Mouse (Mus musculus): ENCODE data around the gene Hivep2. TPM values are rescaled to one million over a fixed set of nuclear protein-coding genes. Genes with fewer than 3 reads are reported as not detected.

Hivep2 gene
- polyA plus RNA-seq, 1 experiment from 2014 or later = 4.6 TPM

- Histone ChIP-seq H3K27me3 (ENCODE audit: insufficient read depth, low read length) (no peaks in the 10 kb centered on the region), H3K4me1 (ENCODE audit: insufficient read depth, low read length) (no peaks in the 10 kb centered on the region), H3K4me2 (replicated peaks; ENCODE audit: low read depth, low read length) (no peak overlapping the region), H3K27ac (ENCODE audit: low read length) (no peak overlapping the region), H3K9ac (replicated peaks; ENCODE audit: low read length) (no peak overlapping the region), H3K36me3 (ENCODE audit: insufficient read depth, low read length) (peaks cover 29% of the 10 kb centered on the region), H3K4me3 (ENCODE audit: low read length) (no peak overlapping the region), H3K9me3 (ENCODE audit: low read length) (no peaks in the 10 kb centered on the region)
- no peak for ATAC-seq (ENCODE audit: low FRiP score, low TSS enrichment)
Observed at GRCm38 (mm10) chr10:14132937-14133336, 167.1 kb downstream of the Hivep2 start.

GRCm38 (mm10) chr10:14138663-14139062, 172.8 kb downstream of the Hivep2 start:
- H3K27me3 ChIP-seq (ENCODE audit: insufficient read depth, low read length) = no peaks in the 10 kb centered on the region
- H3K4me2 ChIP-seq (replicated peaks; ENCODE audit: low read depth, low read length) = no peak overlapping the region
- 89% methylated on average over 3 of the region's 3 CpGs for WGBS
- H3K4me3 ChIP-seq (ENCODE audit: low read length) = no peak overlapping the region
- peaks cover 12% of the 10 kb centered on the region for H3K36me3 ChIP-seq (ENCODE audit: insufficient read depth, low read length)
- ATAC-seq (ENCODE audit: low FRiP score, low TSS enrichment) = no peak
- no peak overlapping the region for H3K27ac ChIP-seq (ENCODE audit: low read length)
- no peaks in the 10 kb centered on the region for H3K9me3 ChIP-seq (ENCODE audit: low read length)
- H3K9ac ChIP-seq (replicated peaks; ENCODE audit: low read length) = no peak overlapping the region
- H3K4me1 ChIP-seq (ENCODE audit: insufficient read depth, low read length) = no peaks in the 10 kb centered on the region

- Histone ChIP-seq H3K36me3 (ENCODE audit: insufficient read depth, low read length) (peaks cover 23% of the 10 kb centered on the region), H3K27me3 (ENCODE audit: insufficient read depth, low read length) (no peaks in the 10 kb centered on the region), H3K9me3 (ENCODE audit: low read length) (no peaks in the 10 kb centered on the region), H3K4me3 (ENCODE audit: low read length) (no peak overlapping the region), H3K27ac (ENCODE audit: low read length) (no peak overlapping the region), H3K4me1 (ENCODE audit: insufficient read depth, low read length) (no peaks in the 10 kb centered on the region), H3K9ac (replicated peaks; ENCODE audit: low read length) (no peak overlapping the region), H3K4me2 (replicated peaks; ENCODE audit: low read depth, low read length) (no peak overlapping the region)
- ATAC-seq (ENCODE audit: low FRiP score, low TSS enrichment) = no peak
- WGBS = 80% methylated on average over 3 of the region's 3 CpGs
Observed at GRCm38 (mm10) chr10:14144840-14145239, 179.0 kb downstream of the Hivep2 start.

- 65% methylated on average over 7 of the region's 7 CpGs for WGBS
- ATAC-seq (ENCODE audit: low FRiP score, low TSS enrichment) = no peak
- H3K4me3 ChIP-seq (ENCODE audit: low read length) = no peak overlapping the region
- no peak overlapping the region for H3K27ac ChIP-seq (ENCODE audit: low read length)
- no peaks in the 10 kb centered on the region for H3K4me1 ChIP-seq (ENCODE audit: insufficient read depth, low read length)
- H3K4me2 ChIP-seq (replicated peaks; ENCODE audit: low read depth, low read length) = no peak overlapping the region
- H3K27me3 ChIP-seq (ENCODE audit: insufficient read depth, low read length) = no peaks in the 10 kb centered on the region
- H3K9ac ChIP-seq (replicated peaks; ENCODE audit: low read length) = no peak overlapping the region
- H3K9me3 ChIP-seq (ENCODE audit: low read length) = no peaks in the 10 kb centered on the region
- H3K36me3 ChIP-seq (ENCODE audit: insufficient read depth, low read length) = no peaks in the 10 kb centered on the region
Observed at GRCm38 (mm10) chr10:14164829-14165228, 199.0 kb downstream of the Hivep2 start.

- Histone ChIP-seq H3K9me3 (ENCODE audit: low read length) (no peaks in the 10 kb centered on the region), H3K27me3 (ENCODE audit: insufficient read depth, low read length) (no peaks in the 10 kb centered on the region), H3K4me3 (ENCODE audit: low read length) (no peak overlapping the region), H3K27ac (ENCODE audit: low read length) (peak overlapping the region; percentile 12; the same call in 1 of the 2 replicates), H3K4me2 (replicated peaks; ENCODE audit: low read depth, low read length) (no peak overlapping the region), H3K9ac (replicated peaks; ENCODE audit: low read length) (no peak overlapping the region), H3K36me3 (ENCODE audit: insufficient read depth, low read length) (no peaks in the 10 kb centered on the region), H3K4me1 (ENCODE audit: insufficient read depth, low read length) (no peaks in the 10 kb centered on the region)
- peak; percentile 67; the same call in 1 of the 2 replicates for ATAC-seq (ENCODE audit: low FRiP score, low TSS enrichment)
- 59% methylated on average over 6 of the region's 6 CpGs for WGBS
Observed at GRCm38 (mm10) chr10:14168197-14168844, 202.4 kb downstream of the Hivep2 start.

GRCm38 (mm10) chr10:14168869-14169566, 203.1 kb downstream of the Hivep2 start:
- no peaks in the 10 kb centered on the region for H3K4me1 ChIP-seq (ENCODE audit: insufficient read depth, low read length)
- H3K4me3 ChIP-seq (ENCODE audit: low read length) = no peak overlapping the region
- no peak for ATAC-seq (ENCODE audit: low FRiP score, low TSS enrichment)
- H3K4me2 ChIP-seq (replicated peaks; ENCODE audit: low read depth, low read length) = no peak overlapping the region
- H3K9me3 ChIP-seq (ENCODE audit: low read length) = no peaks in the 10 kb centered on the region
- H3K27me3 ChIP-seq (ENCODE audit: insufficient read depth, low read length) = no peaks in the 10 kb centered on the region
- 56% methylated on average over 5 of the region's 5 CpGs for WGBS
- peak overlapping the region; percentile 12; the same call in 1 of the 2 replicates for H3K27ac ChIP-seq (ENCODE audit: low read length)
- H3K36me3 ChIP-seq (ENCODE audit: insufficient read depth, low read length) = no peaks in the 10 kb centered on the region
- H3K9ac ChIP-seq (replicated peaks; ENCODE audit: low read length) = no peak overlapping the region

GRCm38 (mm10) chr10:14174124-14174523, 208.2 kb downstream of the Hivep2 start:
- H3K27me3 ChIP-seq (ENCODE audit: insufficient read depth, low read length) = no peaks in the 10 kb centered on the region
- H3K4me3 ChIP-seq (ENCODE audit: low read length) = no peak overlapping the region
- H3K9me3 ChIP-seq (ENCODE audit: low read length) = no peaks in the 10 kb centered on the region
- H3K4me2 ChIP-seq (replicated peaks; ENCODE audit: low read depth, low read length) = no peak overlapping the region
- no peaks in the 10 kb centered on the region for H3K36me3 ChIP-seq (ENCODE audit: insufficient read depth, low read length)
- ATAC-seq (ENCODE audit: low FRiP score, low TSS enrichment) = no peak
- H3K27ac ChIP-seq (ENCODE audit: low read length) = no peak overlapping the region
- no peak overlapping the region for H3K9ac ChIP-seq (replicated peaks; ENCODE audit: low read length)
- 63% methylated on average over 4 of the region's 4 CpGs for WGBS
- 0 out of 2 replicates have a peak, but pooled peaks cover 3% of the 10 kb centered on the region for H3K4me1 ChIP-seq (ENCODE audit: insufficient read depth, low read length)

- no peak overlapping the region for H3K4me2 ChIP-seq (replicated peaks; ENCODE audit: low read depth, low read length)
- 84% methylated on average over 19 of the region's 19 CpGs for WGBS
- no peaks in the 10 kb centered on the region for H3K27me3 ChIP-seq (ENCODE audit: insufficient read depth, low read length)
- no peak overlapping the region for H3K27ac ChIP-seq (ENCODE audit: low read length)
- no peak for ATAC-seq (ENCODE audit: low FRiP score, low TSS enrichment)
- H3K4me3 ChIP-seq (ENCODE audit: low read length) = no peak overlapping the region
- no peaks in the 10 kb centered on the region for H3K9me3 ChIP-seq (ENCODE audit: low read length)
- no peak overlapping the region for H3K9ac ChIP-seq (replicated peaks; ENCODE audit: low read length)
- H3K4me1 ChIP-seq (ENCODE audit: insufficient read depth, low read length) = no peaks in the 10 kb centered on the region
- H3K36me3 ChIP-seq (ENCODE audit: insufficient read depth, low read length) = no peaks in the 10 kb centered on the region
Observed at GRCm38 (mm10) chr10:14179424-14180339, 213.8 kb downstream of the Hivep2 start.

GRCm38 (mm10) chr10:14186352-14186976, 220.6 kb downstream of the Hivep2 start:
- Histone ChIP-seq H3K4me1 (ENCODE audit: insufficient read depth, low read length) (no peaks in the 10 kb centered on the region), H3K36me3 (ENCODE audit: insufficient read depth, low read length) (no peaks in the 10 kb centered on the region), H3K9ac (replicated peaks; ENCODE audit: low read length) (no peak overlapping the region), H3K9me3 (ENCODE audit: low read length) (no peaks in the 10 kb centered on the region), H3K27ac (ENCODE audit: low read length) (no peak overlapping the region), H3K4me3 (ENCODE audit: low read length) (no peak overlapping the region), H3K4me2 (replicated peaks; ENCODE audit: low read depth, low read length) (no peak overlapping the region), H3K27me3 (ENCODE audit: insufficient read depth, low read length) (no peaks in the 10 kb centered on the region)
- 56% methylated on average over 11 of the region's 11 CpGs for WGBS
- no peak for ATAC-seq (ENCODE audit: low FRiP score, low TSS enrichment)
